Mouse (Mus musculus): Measurements from ENCODE around the gene Lrrc45. TPM values are rescaled to one million over a fixed set of nuclear protein-coding genes. Genes with fewer than 3 reads are reported as not detected.

The Lrrc45 gene
- total RNA-seq, 2 experiments from 2014 or later = 7.2 to 21.0 TPM

- ATAC-seq (ENCODE audit: poor library complexity, severe bottlenecking) = 0 out of 2 replicates have a peak, but pooled peaks have one; percentile 6
Measured at GRCm38 (mm10) chr11:120763121-120763999, 49.6 kb downstream of the Lrrc45 start.

- peak; percentile 97 for ATAC-seq (ENCODE audit: poor library complexity, severe bottlenecking)
Measured at GRCm38 (mm10) chr11:120767023-120767422, 53.3 kb downstream of the Lrrc45 start.

DNA sequence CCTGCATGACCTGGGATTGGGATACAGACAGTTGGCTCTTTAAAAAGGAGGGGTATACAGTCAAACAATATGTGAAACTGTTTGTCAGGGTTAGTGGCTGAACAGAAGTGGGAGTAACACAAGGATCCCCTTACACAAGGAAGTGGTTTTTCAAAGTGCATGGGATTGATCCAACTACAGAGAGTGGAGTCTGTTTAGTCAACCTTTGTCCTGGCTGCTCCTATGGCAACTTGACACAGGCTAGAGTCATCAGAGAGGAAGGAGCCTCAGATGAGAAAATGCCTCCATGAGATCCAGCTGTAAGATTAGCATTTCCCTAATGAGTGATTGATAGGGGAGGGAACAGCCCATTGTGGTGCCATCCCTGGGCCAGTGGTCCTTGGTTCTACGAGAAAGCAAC is 54.5 kb downstream of the Lrrc45 start:
- ATAC-seq (ENCODE audit: poor library complexity, severe bottlenecking) = no peak

Other genes starting within 250 kb of the Lrrc45 start
- 14.1 and 15.1 TPM in 2 replicates for gene Arl16, start 246.3 kb upstream of the Lrrc45 start, total RNA-seq (2015)
- 9.1 and 10.8 TPM in 2 replicates for gene Arl16, start 246.3 kb upstream of the Lrrc45 start, total RNA-seq (2017)
- 34.3 and 35.6 TPM in 2 replicates for gene Mrpl12, start 229.3 kb upstream of the Lrrc45 start, total RNA-seq (2015)
- 25.4 and 41.7 TPM in 2 replicates for gene Mrpl12, start 229.3 kb upstream of the Lrrc45 start, total RNA-seq (2017)
- 9.3 and 14.7 TPM in 2 replicates for gene Slc25a10, start 222.1 kb upstream of the Lrrc45 start, total RNA-seq (2015)
- gene Slc25a10, start 222.1 kb upstream of the Lrrc45 start, total RNA-seq (2017) = 12.8 and 17.2 TPM in 2 replicates
- not detected in 2 replicates for gene Gcgr, start 183.2 kb upstream of the Lrrc45 start, total RNA-seq (2015)
- gene Gcgr, start 183.2 kb upstream of the Lrrc45 start, total RNA-seq (2017) = not detected in 2 replicates
- gene Mcrip1, start 164.2 kb upstream of the Lrrc45 start, total RNA-seq (2015) = 79.7 and 83.0 TPM in 2 replicates
- gene Mcrip1, start 164.2 kb upstream of the Lrrc45 start, total RNA-seq (2017) = 18.3 and 30.5 TPM in 2 replicates
- not detected in 2 replicates for gene Ppp1r27, start 162.8 kb upstream of the Lrrc45 start, total RNA-seq (2015)
- not detected in 2 replicates for gene Ppp1r27, start 162.8 kb upstream of the Lrrc45 start, total RNA-seq (2017)
- 301 and 325 TPM in 2 replicates for gene P4hb, start 140.7 kb upstream of the Lrrc45 start, total RNA-seq (2015)
- 587 and 590 TPM in 2 replicates for gene P4hb, start 140.7 kb upstream of the Lrrc45 start, total RNA-seq (2017)
- 506 and 521 TPM in 2 replicates for gene Arhgdia, start 132.3 kb upstream of the Lrrc45 start, total RNA-seq (2015)
- 226 and 275 TPM in 2 replicates for gene Arhgdia, start 132.3 kb upstream of the Lrrc45 start, total RNA-seq (2017)
- 143 and 149 TPM in 2 replicates for gene Alyref, start 115.6 kb upstream of the Lrrc45 start, total RNA-seq (2015)
- gene Alyref, start 115.6 kb upstream of the Lrrc45 start, total RNA-seq (2017) = 171 and 196 TPM in 2 replicates
- gene Anapc11, start 115.5 kb upstream of the Lrrc45 start, total RNA-seq (2015) = 79.9 and 90.6 TPM in 2 replicates
- gene Anapc11, start 115.5 kb upstream of the Lrrc45 start, total RNA-seq (2017) = 30.0 and 32.3 TPM in 2 replicates
- not detected in 2 replicates for gene Npb, start 105.4 kb upstream of the Lrrc45 start, total RNA-seq (2015)
- gene Npb, start 105.4 kb upstream of the Lrrc45 start, total RNA-seq (2017) = not detected in 2 replicates
- gene Pcyt2, start 96.0 kb upstream of the Lrrc45 start, total RNA-seq (2015) = 11.8 and 13.3 TPM in 2 replicates
- 17.3 and 22.6 TPM in 2 replicates for gene Pcyt2, start 96.0 kb upstream of the Lrrc45 start, total RNA-seq (2017)
- 51.4 and 53.6 TPM in 2 replicates for gene Sirt7, start 88.7 kb upstream of the Lrrc45 start, total RNA-seq (2015)
- gene Sirt7, start 88.7 kb upstream of the Lrrc45 start, total RNA-seq (2017) = 119 and 121 TPM in 2 replicates
- gene Mafg, start 80.3 kb upstream of the Lrrc45 start, total RNA-seq (2015) = 23.1 and 23.8 TPM in 2 replicates
- 58.7 and 68.0 TPM in 2 replicates for gene Mafg, start 80.3 kb upstream of the Lrrc45 start, total RNA-seq (2017)
- gene Pycr1, start 70.2 kb upstream of the Lrrc45 start, total RNA-seq (2015) = 3.5 and 3.7 TPM in 2 replicates
- 2.9 TPM in 2 replicates for gene Pycr1, start 70.2 kb upstream of the Lrrc45 start, total RNA-seq (2017)
- not detected in 2 replicates for gene Myadml2, start 65.8 kb upstream of the Lrrc45 start, total RNA-seq (2015)
- not detected in 2 replicates for gene Myadml2, start 65.8 kb upstream of the Lrrc45 start, total RNA-seq (2017)
- not detected in 2 replicates for gene Notum, start 52.8 kb upstream of the Lrrc45 start, total RNA-seq (2015)
- gene Notum, start 52.8 kb upstream of the Lrrc45 start, total RNA-seq (2017) = not detected in 2 replicates
- 57.9 and 63.1 TPM in 2 replicates for gene Aspscr1, start 41.0 kb upstream of the Lrrc45 start, total RNA-seq (2015)
- 59.5 and 70.2 TPM in 2 replicates for gene Aspscr1, start 41.0 kb upstream of the Lrrc45 start, total RNA-seq (2017)
- gene Cenpx, start 187 bp upstream of the Lrrc45 start, total RNA-seq (2015) = 84.6 and 95.8 TPM in 2 replicates
- gene Cenpx, start 187 bp upstream of the Lrrc45 start, total RNA-seq (2017) = 67.0 and 71.5 TPM in 2 replicates
- 0.25 and 0.83 TPM in 2 replicates for gene Rac3, start 7.5 kb downstream of the Lrrc45 start, total RNA-seq (2015)
- 1.4 TPM in 1 of 2 replicates, not detected in the other for gene Rac3, start 7.5 kb downstream of the Lrrc45 start, total RNA-seq (2017)
- 24.9 and 30.0 TPM in 2 replicates for gene Dcxr, start 13.4 kb downstream of the Lrrc45 start, total RNA-seq (2015)
- 20.0 and 25.0 TPM in 2 replicates for gene Dcxr, start 13.4 kb downstream of the Lrrc45 start, total RNA-seq (2017)
- 7.6 and 8.5 TPM in 2 replicates for gene Cbr2, start 18.2 kb downstream of the Lrrc45 start, total RNA-seq (2015)
- 1.7 and 8.9 TPM in 2 replicates for gene Cbr2, start 18.2 kb downstream of the Lrrc45 start, total RNA-seq (2017)
- 10.5 and 11.9 TPM in 2 replicates for gene Hmga1b, start 48.9 kb downstream of the Lrrc45 start, total RNA-seq (2015)
- gene Hmga1b, start 48.9 kb downstream of the Lrrc45 start, total RNA-seq (2017) = 7.6 and 8.8 TPM in 2 replicates
- 10.4 and 14.5 TPM in 2 replicates for gene Rfng, start 70.3 kb downstream of the Lrrc45 start, total RNA-seq (2015)
- 3.3 and 5.7 TPM in 2 replicates for gene Rfng, start 70.3 kb downstream of the Lrrc45 start, total RNA-seq (2017)
- gene Gps1, start 70.3 kb downstream of the Lrrc45 start, total RNA-seq (2015) = 51.4 and 70.1 TPM in 2 replicates
- gene Gps1, start 70.3 kb downstream of the Lrrc45 start, total RNA-seq (2017) = 52.1 and 56.3 TPM in 2 replicates
- gene Dus1l, start 82.5 kb downstream of the Lrrc45 start, total RNA-seq (2015) = 46.1 and 51.8 TPM in 2 replicates
- 24.0 and 31.1 TPM in 2 replicates for gene Dus1l, start 82.5 kb downstream of the Lrrc45 start, total RNA-seq (2017)
- gene Fasn, start 110.6 kb downstream of the Lrrc45 start, total RNA-seq (2015) = 14.0 and 19.2 TPM in 2 replicates
- 10.5 and 13.3 TPM in 2 replicates for gene Fasn, start 110.6 kb downstream of the Lrrc45 start, total RNA-seq (2017)
- gene Ccdc57, start 218.9 kb downstream of the Lrrc45 start, total RNA-seq (2015) = 0.30 and 1.2 TPM in 2 replicates
- gene Ccdc57, start 218.9 kb downstream of the Lrrc45 start, total RNA-seq (2017) = 2.1 and 2.4 TPM in 2 replicates
- gene Slc16a3, start 234.6 kb downstream of the Lrrc45 start, total RNA-seq (2015) = 21.4 and 24.6 TPM in 2 replicates
- 35.2 and 40.7 TPM in 2 replicates for gene Slc16a3, start 234.6 kb downstream of the Lrrc45 start, total RNA-seq (2017)

Data from megakaryocyte, adult 5-6 weeks (primary cell).